Mouse (Mus musculus) CD4-positive, CD25-positive, alpha-beta regulatory T cell, adult 2 months (primary cell): ENCODE measurements at regions not wholly inside any gene's neighbourhood (a gene's known extent, or its start where the extent isn't known, plus 50 kb on each side); places are given as distances from the start of the nearest gene placed in this dataset.

ENCODE experiments used
- DNase-seq: peaks from one replicate; pipeline ENCODE4 v3.0.0-alpha.2; 2012; ENCODE audit warnings: low read depth, low spot score

DNA sequence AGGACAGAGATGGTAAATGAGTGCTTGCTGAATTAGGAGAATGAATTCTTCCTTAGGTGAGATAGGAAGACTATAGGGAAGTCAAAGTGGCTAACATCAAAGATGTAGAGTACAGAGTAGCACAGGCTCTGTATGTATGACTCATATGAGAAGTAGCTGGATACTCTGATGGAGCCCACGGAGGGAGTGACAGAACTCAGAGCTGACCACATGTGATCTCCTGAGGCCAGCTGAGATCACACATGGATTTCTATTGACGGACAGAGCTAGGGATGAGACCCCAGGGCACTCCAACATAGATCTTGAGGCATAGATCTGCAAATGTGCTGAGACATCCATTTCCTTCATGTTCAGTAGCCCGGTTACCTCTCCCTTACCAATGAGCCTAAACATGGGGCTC, 66.0 kb downstream of the Cops8 start:
- no peak for DNase-seq

GRCm38 (mm10) chr1:90669237-90669636, 66.5 kb downstream of the Cops8 start:
- no peak for DNase-seq

DNA sequence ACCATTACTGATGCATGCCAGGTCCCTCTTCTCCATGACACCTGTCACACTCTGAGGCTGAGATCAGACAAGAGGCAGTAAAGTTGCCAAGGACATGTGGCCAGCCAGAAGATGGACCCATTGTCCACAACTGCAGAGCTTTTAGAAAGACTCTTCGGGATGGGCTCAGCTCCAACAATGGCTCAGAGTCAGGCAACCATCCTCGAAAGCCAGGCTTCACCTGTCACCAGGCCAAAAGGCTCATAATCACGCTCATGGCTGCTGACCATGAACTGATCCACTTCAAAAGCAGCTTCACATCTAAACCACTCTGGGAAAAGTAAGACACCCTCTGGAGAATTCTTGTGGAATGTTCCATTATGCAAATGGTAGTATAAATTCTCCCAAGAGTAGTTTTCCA, 67.6 kb downstream of the Cops8 start:
- DNase-seq: no peak

- DNase-seq: no peak
Observed at GRCm38 (mm10) chr1:90673751-90674150, 71.0 kb downstream of the Cops8 start.

DNA sequence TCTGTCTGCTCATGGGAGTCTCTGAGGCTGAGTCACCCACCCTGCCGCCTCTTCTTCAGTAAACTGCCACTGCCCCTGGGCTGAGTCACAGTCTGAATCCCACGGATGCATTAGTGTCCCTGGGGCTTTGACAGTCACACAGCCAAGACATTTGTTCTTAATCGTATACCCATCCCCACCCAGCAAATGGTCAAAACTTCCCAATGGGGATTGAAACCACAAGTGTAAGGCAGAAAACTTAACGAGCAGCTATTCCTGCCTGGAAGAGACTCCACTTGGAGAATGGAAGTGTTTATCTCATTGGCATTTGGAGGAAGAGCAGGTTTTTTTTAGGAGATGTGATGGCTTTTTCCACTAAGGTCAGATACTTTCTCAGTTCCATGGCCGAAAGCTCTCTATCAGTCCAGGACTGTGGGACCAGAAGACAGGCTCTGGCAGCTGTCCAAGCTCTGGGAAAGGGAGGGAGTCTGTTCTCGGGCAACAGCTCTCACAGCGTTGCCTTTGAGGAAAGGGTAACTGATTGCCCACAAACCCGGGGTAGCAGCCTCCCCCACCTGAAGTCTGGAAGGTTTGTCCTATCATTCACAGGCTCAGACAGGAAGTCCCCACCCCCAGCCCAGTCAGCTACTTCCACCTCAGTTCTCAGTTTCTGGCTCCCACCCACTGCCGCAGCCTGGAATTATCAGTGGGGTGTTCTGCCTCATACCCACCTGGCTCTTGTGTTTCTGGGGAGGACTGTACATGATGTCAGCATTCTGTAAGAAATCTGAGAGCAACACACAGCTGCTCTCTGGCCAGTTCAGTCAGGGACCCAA, 73.6 kb downstream of the Cops8 start:
- DNase-seq: peak; percentile 47

DNA sequence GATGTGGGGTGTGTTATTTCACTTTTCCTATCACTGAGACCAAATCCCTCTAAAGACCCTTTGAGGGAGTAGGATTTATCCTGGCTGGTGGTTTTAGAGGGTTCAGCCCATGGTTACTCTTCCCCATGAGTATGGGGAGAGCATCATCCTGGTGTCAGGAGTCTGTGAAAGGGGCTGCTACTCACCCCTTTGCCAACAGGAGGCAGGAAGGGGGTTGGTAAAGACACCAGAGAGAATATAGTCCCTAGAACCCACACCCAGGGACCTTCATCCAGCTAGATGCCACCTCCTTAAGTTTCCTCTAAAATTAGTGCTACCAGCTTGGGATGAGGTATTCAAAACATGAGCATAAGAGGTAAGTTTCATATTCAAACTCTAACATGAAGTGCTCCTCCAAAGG, 74.4 kb downstream of the Cops8 start:
- no peak for DNase-seq

DNA sequence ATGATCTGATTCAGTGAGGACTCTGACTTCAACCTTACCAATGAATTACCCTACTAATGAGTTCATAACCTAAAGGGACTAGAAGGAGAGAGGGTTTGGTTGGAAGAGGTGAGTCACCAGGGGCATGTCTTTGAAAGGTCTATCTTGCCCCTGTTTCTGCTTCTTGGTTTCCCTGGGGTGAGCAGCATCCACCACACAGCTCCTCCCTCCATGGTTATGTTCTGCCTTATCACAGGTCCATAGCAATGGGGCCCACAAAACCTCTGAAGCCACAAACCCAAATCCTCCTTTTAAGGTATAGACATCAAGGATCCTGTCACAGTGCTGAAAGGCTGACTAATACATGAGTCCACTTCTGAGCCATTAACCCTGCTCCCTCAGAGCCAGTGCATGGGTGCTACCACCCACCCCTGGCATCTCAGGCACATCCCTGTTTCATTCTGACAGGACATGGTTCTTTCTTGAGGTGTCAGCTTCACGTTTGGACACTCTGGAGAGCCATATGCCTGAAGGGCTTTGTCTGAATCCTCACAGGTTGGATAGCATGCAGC, 74.9 kb downstream of the Cops8 start:
- peak; percentile 9 for DNase-seq

GRCm38 (mm10) chr1:90678416-90678815, 75.6 kb downstream of the Cops8 start:
- no peak for DNase-seq

GRCm38 (mm10) chr1:90688086-90688485, 85.3 kb downstream of the Cops8 start:
- DNase-seq: no peak

GRCm38 (mm10) chr1:90690591-90691116, 87.9 kb downstream of the Cops8 start:
- DNase-seq: no peak

DNA sequence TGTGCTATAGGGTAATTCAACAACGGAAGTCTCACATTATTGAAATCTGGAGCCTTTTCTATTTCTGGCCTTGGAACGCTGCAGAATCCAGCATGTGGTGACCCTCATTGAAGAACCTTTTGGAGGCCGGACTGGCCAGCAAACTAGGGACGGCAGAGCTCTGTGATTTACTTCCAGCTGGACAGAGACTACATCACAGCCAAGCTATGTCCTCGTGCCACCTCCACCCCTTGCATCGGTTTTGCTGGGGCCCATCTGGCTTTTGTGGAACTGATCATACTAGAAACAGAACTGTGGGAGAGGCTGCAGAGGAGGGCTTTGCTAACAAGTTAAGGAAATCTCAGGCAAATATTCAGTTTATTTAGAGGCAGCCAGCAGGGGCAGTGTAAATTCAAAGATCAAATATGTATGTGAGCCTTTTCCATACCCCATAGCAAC, 88.4 kb downstream of the Cops8 start:
- DNase-seq: no peak

GRCm38 (mm10) chr1:90692851-90693250, 90.1 kb downstream of the Cops8 start:
- DNase-seq: no peak

DNA sequence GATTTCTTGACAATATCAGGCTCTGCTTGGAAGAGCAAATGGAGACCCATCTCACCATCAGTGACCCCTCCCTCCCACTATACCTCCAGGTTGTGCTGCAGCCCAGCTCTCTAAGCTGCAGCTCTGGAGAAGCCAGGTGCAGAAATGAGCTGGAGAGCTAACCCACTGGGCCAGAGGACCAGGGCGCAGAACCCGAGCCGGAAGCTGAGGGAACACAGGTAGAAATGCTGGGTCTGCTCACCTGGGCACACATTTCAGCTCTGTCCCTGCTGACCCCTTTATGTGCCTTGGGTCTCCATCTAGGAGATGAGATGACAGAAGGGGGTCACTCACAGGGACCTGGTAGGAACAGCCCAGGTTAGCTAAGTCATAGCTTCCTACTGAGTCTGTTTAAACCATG, 92.0 kb downstream of the Cops8 start:
- no peak for DNase-seq

- peak; percentile 44 for DNase-seq
Observed at GRCm38 (mm10) chr1:90695166-90695749, 92.5 kb downstream of the Cops8 start.

GRCm38 (mm10) chr1:90696000-90696399, 93.2 kb downstream of the Cops8 start:
- no peak for DNase-seq

GRCm38 (mm10) chr1:90697056-90697596, 94.3 kb downstream of the Cops8 start:
- DNase-seq: peak; percentile 35

DNA sequence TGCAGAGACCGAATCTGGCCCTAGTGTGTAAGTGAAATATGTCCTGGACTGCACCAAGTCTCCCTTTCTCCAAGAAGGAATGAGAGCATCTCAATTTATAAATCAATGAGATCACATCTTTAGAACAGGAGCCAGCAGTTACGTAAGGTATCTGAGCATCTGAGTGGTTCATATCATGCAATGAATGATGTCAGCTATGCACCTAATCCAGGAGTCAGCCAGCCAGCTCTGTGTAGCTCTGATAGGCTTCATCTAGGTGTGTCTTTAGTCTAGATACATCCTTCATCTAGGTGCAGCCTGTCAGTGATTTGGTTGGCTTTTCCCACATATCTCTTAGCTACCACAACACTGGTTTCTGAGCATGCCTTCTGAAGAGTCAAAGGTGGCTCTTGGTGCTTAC, 95.8 kb downstream of the Cops8 start:
- DNase-seq: no peak

- DNase-seq: no peak
Observed at GRCm38 (mm10) chr1:90701756-90702155, 99.0 kb downstream of the Cops8 start.

DNA sequence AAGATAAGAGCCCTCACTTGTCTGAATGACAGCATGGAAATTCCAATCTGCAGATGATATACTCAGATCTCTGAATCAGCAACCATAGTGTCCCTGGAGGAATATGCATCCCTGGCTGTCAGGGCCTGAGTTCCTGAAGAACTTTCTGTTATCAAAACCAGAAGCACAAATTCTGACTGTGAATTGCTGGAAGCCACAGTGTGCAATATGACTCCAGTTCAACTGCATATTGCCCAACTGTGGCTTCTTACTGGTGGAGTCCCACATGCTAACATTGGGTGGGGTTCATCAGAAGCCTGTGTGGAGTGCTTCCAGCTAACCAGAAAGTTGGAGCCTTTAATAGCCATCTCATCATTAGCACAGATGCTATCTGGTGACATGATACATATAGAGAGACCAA, 103.6 kb downstream of the Cops8 start:
- no peak for DNase-seq

- no peak for DNase-seq
Observed at GRCm38 (mm10) chr1:90709761-90710160, 107.0 kb downstream of the Cops8 start.

DNA sequence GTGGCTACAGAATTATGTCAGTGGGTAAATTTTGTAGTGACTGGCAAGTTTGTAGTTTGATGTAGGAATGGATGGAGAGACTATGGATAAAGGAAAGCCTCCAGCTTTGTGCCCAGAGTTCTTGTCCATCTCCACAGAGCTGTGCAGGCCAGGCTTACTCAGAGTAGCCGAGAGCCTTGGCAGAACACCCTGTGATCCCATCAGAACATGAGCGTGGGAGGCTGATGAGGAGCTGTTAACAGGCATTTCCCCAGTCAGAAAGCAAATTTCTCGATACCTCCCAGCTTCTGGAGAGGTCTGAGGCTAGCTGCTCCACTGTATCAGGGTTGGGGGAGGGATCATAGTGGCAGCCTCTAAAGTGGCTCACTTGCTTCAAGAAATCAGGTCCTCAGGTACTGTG, 107.8 kb downstream of the Cops8 start:
- no peak for DNase-seq

DNA sequence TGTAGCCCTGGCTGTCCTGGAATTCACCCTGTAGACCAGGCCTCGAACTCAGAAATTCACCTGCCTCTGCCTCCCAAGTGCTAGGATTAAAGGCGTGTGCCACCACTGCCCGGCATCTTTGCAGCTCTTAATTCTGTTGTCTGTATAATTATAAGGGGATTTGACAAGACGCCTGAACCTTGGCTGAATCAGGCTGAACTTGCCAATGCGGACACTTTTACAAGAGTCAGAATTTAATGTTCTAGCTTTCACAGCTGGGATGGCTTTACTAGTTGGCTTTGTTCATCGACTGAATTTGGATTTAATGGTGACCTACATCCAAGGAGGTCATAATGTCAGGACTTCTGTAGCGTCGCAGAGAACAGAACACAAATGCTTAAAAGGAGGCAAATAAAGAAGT, 108.3 kb downstream of the Cops8 start:
- DNase-seq: no peak
